Mouse (Mus musculus): ENCODE measurements around the gene Tgm4.

The Tgm4 gene

GRCm38 (mm10) chr9:123034426-123034825, at the start of gene Tgm4:
Gene Tgm4, plus strand, starts transcription at chr9:123034726.
- DNase-seq (ENCODE audit: low read depth, low spot score): no peak

GRCm38 (mm10) chr9:122998406-122999192, 35.9 kb upstream of the Tgm4 start:
- DNase-seq (ENCODE audit: low read depth, low spot score): no peak

- DNase-seq (ENCODE audit: low read depth, low spot score): no peak
Measured at GRCm38 (mm10) chr9:122999193-122999586, 35.3 kb upstream of the Tgm4 start.

DNA sequence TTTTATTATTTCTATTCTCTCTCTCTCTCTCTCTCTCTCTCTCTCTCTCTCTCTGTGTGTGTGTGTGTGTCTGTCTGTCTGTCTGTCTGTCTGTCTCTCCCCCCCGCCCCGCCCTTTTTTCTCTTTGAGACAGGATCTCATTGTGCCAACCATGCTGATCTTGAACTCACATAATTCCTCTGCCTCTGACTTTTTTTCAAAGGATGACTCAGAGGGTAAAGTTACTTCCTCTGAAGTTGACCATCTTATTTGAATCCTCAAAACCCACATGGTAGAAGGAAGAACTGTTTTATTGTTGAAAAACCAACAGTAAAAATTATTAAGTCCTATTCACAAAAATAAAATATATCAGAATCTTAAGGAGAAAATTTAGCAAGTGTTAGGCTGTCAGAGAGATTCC, 29.8 kb upstream of the Tgm4 start:
- DNase-seq (ENCODE audit: low read depth, low spot score): no peak

DNA sequence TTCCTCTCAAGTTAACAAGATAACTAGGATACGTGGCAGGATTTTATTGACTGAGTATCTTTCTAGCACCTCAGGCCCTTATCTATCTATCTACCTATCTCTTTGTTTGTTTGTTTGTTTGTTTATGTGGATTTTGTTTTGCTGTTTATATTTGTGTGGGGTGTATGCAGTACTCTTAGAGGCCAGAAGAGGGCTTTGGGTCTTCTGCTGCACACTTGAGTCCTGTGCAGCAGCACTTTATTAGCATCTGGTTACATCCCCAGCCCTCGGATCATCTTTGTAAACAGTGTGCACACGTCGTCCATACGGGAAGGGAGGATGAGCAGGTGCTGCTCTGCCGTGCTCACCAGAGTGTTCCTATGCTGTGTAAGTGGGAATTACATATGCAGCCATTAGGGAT, 28.5 kb upstream of the Tgm4 start:
- no peak for DNase-seq (ENCODE audit: low read depth, low spot score)

GRCm38 (mm10) chr9:123020995-123021631, 13.4 kb upstream of the Tgm4 start, which contains the start of gene Tmem42:
Gene Tmem42, plus strand, starts transcription at chr9:123021326.
- peak; percentile 55 for DNase-seq (ENCODE audit: low read depth, low spot score)

GRCm38 (mm10) chr9:123021636-123022379, 12.7 kb upstream of the Tgm4 start:
- no peak for DNase-seq (ENCODE audit: low read depth, low spot score)

DNA sequence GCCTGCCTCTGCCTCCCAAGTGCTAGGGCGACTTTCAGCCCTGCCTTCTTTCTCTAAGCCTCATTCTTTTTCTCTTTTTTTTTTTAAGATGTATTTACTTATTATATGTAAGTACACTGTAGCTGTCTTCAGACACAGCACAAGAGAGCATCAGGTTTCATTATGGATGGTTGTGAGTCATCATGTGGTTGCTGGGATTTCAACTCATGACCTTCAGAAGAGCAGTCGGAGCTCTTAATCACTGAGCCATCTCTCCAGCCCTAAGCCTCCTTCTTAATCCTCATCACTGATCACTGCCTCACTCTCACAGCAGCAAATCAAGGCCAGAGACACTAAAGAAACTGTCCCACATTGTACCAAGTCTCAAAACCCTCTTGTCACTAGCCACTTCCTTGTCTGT, 10.3 kb upstream of the Tgm4 start:
- DNase-seq (ENCODE audit: low read depth, low spot score): no peak

GRCm38 (mm10) chr9:123031496-123032246, 2.9 kb upstream of the Tgm4 start:
- no peak for DNase-seq (ENCODE audit: low read depth, low spot score)

DNA sequence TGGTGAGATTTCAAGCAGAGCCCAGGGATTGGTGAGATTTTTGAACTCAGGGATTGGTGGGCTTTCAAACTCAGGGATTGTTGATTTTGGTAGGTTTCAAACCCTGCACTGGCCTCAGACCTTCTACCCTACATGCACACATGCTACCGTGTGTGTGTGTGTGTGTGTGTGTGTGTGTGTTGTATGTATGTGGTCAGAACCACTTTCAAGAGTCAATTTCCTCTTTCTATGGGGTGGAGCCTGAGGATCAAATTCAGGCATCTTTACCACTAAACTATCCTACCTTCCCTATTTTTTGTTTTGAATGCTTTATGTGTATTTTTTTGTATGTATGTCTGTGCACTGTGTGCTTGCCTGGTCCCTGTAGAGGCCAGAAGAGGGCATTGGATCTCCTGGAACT, 13.1 kb downstream of the Tgm4 start:
- DNase-seq (ENCODE audit: low read depth, low spot score): no peak

- DNase-seq (ENCODE audit: low read depth, low spot score): no peak
Measured at GRCm38 (mm10) chr9:123058724-123059292, 24.3 kb downstream of the Tgm4 start.

- no peak for DNase-seq (ENCODE audit: low read depth, low spot score)
Measured at GRCm38 (mm10) chr9:123060172-123060571, 25.6 kb downstream of the Tgm4 start.

DNA sequence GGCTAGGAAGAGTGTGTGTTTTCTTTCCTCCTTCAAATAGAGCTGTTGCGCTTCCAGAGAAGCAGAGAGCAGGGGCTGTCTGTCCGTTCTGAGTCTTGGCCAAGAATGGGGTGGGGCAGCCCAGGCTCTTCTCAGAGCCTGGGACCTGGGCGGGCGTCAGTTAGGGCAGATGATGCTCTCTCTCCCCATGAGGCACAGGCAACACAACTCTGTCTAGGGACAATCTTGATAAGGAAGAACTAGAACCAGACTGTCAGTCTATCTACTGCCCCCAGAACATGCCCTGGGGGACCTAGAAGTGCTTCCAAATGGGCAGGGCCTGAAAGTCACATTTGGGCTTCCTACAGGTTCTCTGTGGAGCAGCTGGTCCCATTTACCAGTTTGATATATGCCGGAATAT, 44.6 kb downstream of the Tgm4 start:
- DNase-seq (ENCODE audit: low read depth, low spot score): no peak

GRCm38 (mm10) chr9:123080355-123080754, 45.8 kb downstream of the Tgm4 start:
- no peak for DNase-seq (ENCODE audit: low read depth, low spot score)

GRCm38 (mm10) chr9:123080796-123081195, 46.3 kb downstream of the Tgm4 start:
- no peak for DNase-seq (ENCODE audit: low read depth, low spot score)

DNA sequence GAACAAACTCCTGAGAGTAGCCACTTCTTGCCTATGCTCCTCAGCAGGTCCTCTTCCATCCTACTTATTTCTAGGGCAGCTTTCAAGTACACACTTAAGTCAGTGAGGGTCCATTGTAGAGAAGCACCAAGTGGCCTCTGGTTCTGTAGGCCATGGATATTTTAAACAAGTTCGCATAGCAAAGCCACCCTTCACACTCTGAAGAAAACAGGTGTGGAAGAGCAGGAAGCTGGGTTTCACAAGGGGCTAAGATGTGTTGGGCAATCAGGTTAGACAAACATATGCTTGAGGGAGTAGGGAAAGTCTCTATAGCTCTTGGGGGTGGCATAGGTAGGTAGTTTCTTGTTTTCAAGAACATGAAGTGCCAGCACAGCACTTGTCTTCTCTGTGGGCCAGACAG, 50.8 kb downstream of the Tgm4 start:
- DNase-seq (ENCODE audit: low read depth, low spot score): no peak

DNA sequence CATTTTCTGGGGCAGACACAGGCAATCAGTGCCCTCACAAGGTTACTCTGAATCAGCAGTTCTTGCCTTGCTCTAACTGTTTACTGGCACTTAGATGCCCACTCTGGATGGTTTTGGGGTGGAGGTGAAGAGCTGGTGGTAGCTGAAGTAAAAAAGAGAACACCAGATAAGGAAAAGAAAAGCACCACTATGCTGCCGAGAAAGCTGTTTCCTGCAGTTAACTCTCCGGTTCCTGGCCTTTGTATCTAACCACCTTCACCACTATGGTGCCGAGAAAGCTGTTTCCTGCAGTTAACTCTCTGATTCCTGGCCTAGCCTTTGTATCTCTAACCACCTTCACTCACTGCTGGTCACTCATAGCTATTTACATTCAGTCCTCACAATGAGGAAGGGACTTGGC, 53.0 kb downstream of the Tgm4 start:
- DNase-seq (ENCODE audit: low read depth, low spot score): no peak

DNA sequence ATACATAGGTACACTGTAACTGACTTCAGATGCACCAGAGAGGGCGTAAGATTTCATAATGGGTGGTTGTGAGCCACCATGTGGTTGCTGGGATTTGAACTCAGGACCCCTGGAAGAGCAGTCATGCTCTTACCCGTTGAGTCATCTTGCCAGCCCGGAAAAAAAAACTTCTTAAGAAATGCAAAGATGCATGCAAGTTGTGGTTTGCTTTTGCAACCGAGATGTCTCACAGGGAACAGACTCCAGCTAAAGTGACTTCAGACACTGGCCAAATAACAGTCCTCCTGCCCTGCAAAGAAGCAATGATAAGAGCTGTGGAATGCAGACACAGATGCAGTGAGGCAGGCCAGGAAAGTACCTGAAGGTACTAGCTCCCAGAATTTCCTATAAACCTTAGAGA, 56.3 kb downstream of the Tgm4 start:
- no peak for DNase-seq (ENCODE audit: low read depth, low spot score)

- DNase-seq (ENCODE audit: low read depth, low spot score): no peak
Measured at GRCm38 (mm10) chr9:123099631-123100455, 65.3 kb downstream of the Tgm4 start.

GRCm38 (mm10) chr9:123103425-123103824, 68.9 kb downstream of the Tgm4 start:
- no peak for DNase-seq (ENCODE audit: low read depth, low spot score)

- DNase-seq (ENCODE audit: low read depth, low spot score): no peak
Measured at GRCm38 (mm10) chr9:123104362-123104761, 69.8 kb downstream of the Tgm4 start.
